Mouse (Mus musculus): ENCODE measurements around the gene Naa38. TPM values are rescaled to one million over a fixed set of nuclear protein-coding genes. Genes with fewer than 3 reads are reported as not detected.
A peak's percentile ranks its signal among the peaks of the same experiment; 100 is the strongest.

Naa38 gene
- total RNA-seq (2021): 100 to 1,000 TPM; 109 to 127 TPM
- long read RNA-seq, experiment 1, transcript Naa38-202 (2 exons, 404 nt): major isoform, 33 of 57 reads
- long read RNA-seq, experiment 1, transcript Naa38-204 (3 exons, 671 nt): minor isoform, 21 of 57 reads
- long read RNA-seq, experiment 1, partial matches to known transcripts: 1 of 57 reads
- long read RNA-seq, experiment 1, other reads (novel, unspliced or antisense): 2 of 57 reads
- long read RNA-seq, experiment 2, transcript Naa38-204 (3 exons, 671 nt): major isoform, 38 of 75 reads
- long read RNA-seq, experiment 2, transcript Naa38-202 (2 exons, 404 nt): minor isoform, 33 of 75 reads
- long read RNA-seq, experiment 2, partial matches to known transcripts: 0 of 75 reads
- long read RNA-seq, experiment 2, other reads (novel, unspliced or antisense): 4 of 75 reads

GRCm38 (mm10) chr11:69395235-69395633, at the start of gene Naa38, which contains the start of gene Cyb5d1:
Gene Naa38 (plus strand): TSS chr11:69395487.
Gene Cyb5d1 (minus strand): TSS chr11:69395631.
- Histone ChIP-seq H3K27ac (peak within 1 kb of the TSS; percentile 98), H3K4me3 (peak within 1 kb of the TSS; percentile 70)
- peak; percentile 82 to 92 for DNase-seq (ENCODE audit: low spot score in 2 of 2)

- no peak for DNase-seq (ENCODE audit: low spot score in 2 of 2)
- no peak overlapping the region for H3K4me3 ChIP-seq
- no peak overlapping the region for H3K27ac ChIP-seq
- no peak for TF ChIP-seq CTCF (conservative IDR thresholded peaks at IDR 0.05)
Observed at GRCm38 (mm10) chr11:69346441-69346840, 48.8 kb upstream of the Naa38 start.

- TF ChIP-seq CTCF (conservative IDR thresholded peaks at IDR 0.05): no peak
Observed at GRCm38 (mm10) chr11:69356544-69356943, 38.7 kb upstream of the Naa38 start.

GRCm38 (mm10) chr11:69357690-69358089, 37.6 kb upstream of the Naa38 start:
- TF ChIP-seq CTCF (conservative IDR thresholded peaks at IDR 0.05): no peak
- no peak for DNase-seq (ENCODE audit: low spot score in 2 of 2)
- H3K27ac ChIP-seq: no peak overlapping the region
- no peak overlapping the region for H3K4me3 ChIP-seq

More at GRCm38 (mm10) chr11:69356544-69356943, 38.7 kb upstream of the Naa38 start:
- Histone ChIP-seq H3K27ac (no peak overlapping the region), H3K4me3 (no peak overlapping the region)
- no peak for DNase-seq (ENCODE audit: low spot score in 2 of 2)

GRCm38 (mm10) chr11:69362021-69362420, 33.3 kb upstream of the Naa38 start:
- no peak for DNase-seq (ENCODE audit: low spot score in 2 of 2)
- no peak for TF ChIP-seq CTCF (conservative IDR thresholded peaks at IDR 0.05)
- Histone ChIP-seq H3K4me3 (no peak overlapping the region), H3K27ac (no peak overlapping the region)

- no peak overlapping the region for H3K27ac ChIP-seq
- no peak overlapping the region for H3K4me3 ChIP-seq
- peak; percentile 32 for TF ChIP-seq CTCF (conservative IDR thresholded peaks at IDR 0.05)
- no peak for DNase-seq (ENCODE audit: low spot score in 2 of 2)
Observed at GRCm38 (mm10) chr11:69362479-69362878, 32.8 kb upstream of the Naa38 start.

- no peak for DNase-seq (ENCODE audit: low spot score in 2 of 2)
- TF ChIP-seq CTCF (conservative IDR thresholded peaks at IDR 0.05): no peak
- Histone ChIP-seq H3K27ac (peak overlapping the region; percentile 99), H3K4me3 (peak overlapping the region; percentile 1; the same call in 1 of the 2 replicates)
Observed at GRCm38 (mm10) chr11:69364376-69364775, 30.9 kb upstream of the Naa38 start.

GRCm38 (mm10) chr11:69364910-69365309, 30.4 kb upstream of the Naa38 start:
- TF ChIP-seq CTCF (conservative IDR thresholded peaks at IDR 0.05): no peak; the same call in none of the 2 replicates
- peak; percentile 87 to 91 for DNase-seq (ENCODE audit: low spot score in 2 of 2)
- Histone ChIP-seq H3K4me3 (peak overlapping the region; percentile 25), H3K27ac (peak overlapping the region; percentile 99)

GRCm38 (mm10) chr11:69365722-69366121, 29.6 kb upstream of the Naa38 start:
- TF ChIP-seq CTCF (conservative IDR thresholded peaks at IDR 0.05): no peak
- DNase-seq (ENCODE audit: low spot score in 2 of 2): no peak
- Histone ChIP-seq H3K4me3 (peak overlapping the region; percentile 87), H3K27ac (peak overlapping the region; percentile 99)

- Histone ChIP-seq H3K4me3 (peak overlapping the region; percentile 87), H3K27ac (peak overlapping the region; percentile 99)
- peak; percentile 53 for TF ChIP-seq CTCF (conservative IDR thresholded peaks at IDR 0.05)
- DNase-seq (ENCODE audit: low spot score in 2 of 2): peak; percentile 95 to 97
Observed at GRCm38 (mm10) chr11:69366157-69366854, 29.0 kb upstream of the Naa38 start.

- TF ChIP-seq CTCF (conservative IDR thresholded peaks at IDR 0.05): no peak
- no peak for DNase-seq (ENCODE audit: low spot score in 2 of 2)
- Histone ChIP-seq H3K27ac (peak overlapping the region; percentile 99), H3K4me3 (peak overlapping the region; percentile 87)
Observed at GRCm38 (mm10) chr11:69366855-69367615, 28.3 kb upstream of the Naa38 start.

GRCm38 (mm10) chr11:69367616-69368355, 27.5 kb upstream of the Naa38 start:
- 0 out of 2 replicates have a peak, but pooled peaks have one; percentile 5 for TF ChIP-seq CTCF (conservative IDR thresholded peaks at IDR 0.05)
- Histone ChIP-seq H3K27ac (peak overlapping the region; percentile 99), H3K4me3 (peak overlapping the region; percentile 87)
- DNase-seq (ENCODE audit: low spot score in 2 of 2): no peak
